Mouse (Mus musculus): ENCODE measurements at regions not wholly inside any gene's neighbourhood (a gene's known extent, or its start where the extent isn't known, plus 50 kb on each side); places are given as distances from the start of the nearest gene placed in this dataset.

DNA sequence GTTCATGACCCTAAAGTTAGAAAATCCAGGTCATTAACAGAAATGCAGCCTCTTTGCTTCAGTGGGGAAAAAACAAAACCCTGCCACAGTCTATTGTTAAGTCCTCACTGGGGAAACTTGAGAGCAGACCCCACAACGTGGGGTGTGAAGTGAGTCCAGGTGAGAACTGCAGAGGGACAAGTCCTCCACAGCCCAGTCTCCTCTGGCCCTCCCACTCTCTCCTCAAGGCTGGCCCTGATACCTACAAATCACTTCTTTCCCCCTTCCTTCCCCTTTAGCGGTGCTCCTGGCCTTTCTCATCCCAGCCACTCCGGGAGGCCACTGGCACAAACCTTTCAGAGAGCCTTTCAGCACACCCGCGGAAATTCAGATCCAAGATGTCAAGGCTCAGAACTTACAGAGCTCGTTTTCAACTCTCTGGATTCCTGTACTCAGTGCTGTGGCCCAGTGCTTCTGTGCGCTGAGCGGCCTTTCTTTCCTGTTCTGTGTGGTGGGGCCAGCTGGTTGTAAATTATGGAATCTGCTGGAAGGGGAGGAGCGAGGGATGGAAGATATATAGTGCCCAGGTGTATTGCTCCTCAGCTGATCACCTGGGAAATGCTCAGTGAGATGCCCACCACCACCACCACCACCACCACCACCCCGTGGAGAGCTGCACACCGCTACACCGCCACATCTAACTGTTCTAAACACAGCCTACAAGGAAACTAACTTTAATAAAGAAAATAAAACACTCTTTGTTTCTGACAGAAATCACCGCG is 566.8 kb downstream of the 1700064H15Rik start:
- TF ChIP-seq CTCF (IDR thresholded peaks at IDR 0.05) (no peak), EP300 (IDR thresholded peaks at IDR 0.05) (no peak)
